Mouse (Mus musculus) erythroid progenitor cell, adult 5-6 weeks (primary cell): ENCODE results near the gene Eif4h. TPM values are rescaled to one million over a fixed set of nuclear protein-coding genes. Genes with fewer than 3 reads are reported as not detected.
"Not testable (repeated sequence)": the region's sequence is repeated elsewhere in the genome, so short reads cannot be mapped to it uniquely, and the experiment has no call there.

Source experiments
- ATAC-seq: replicated peaks from 2 replicates; pipeline ENCODE4 v1.8.0; 2016; ENCODE audit warnings: moderate number of reproducible peaks, mild to moderate bottlenecking, moderate TSS enrichment, inconsistent platforms; ENCODE audit not compliant: poor library complexity, low FRiP score, severe bottlenecking
- total RNA-seq, 2 experiments: library from RNA; stranded (forward) in 1 of 2; stranded (reverse) in 1 of 2; fragments of 150-400 nt in 1 of 2; fragments of 186-747, 209-891 nt in 1 of 2; gene quantifications; 2 replicates each; pipeline versions ENCODE4 v1.2.3 to v1.2.4; 2015 to 2017; ENCODE audit warnings: low replicate concordance in 2 of 2

Eif4h gene
- total RNA-seq, 2 experiments from 2014 or later: 150 to 157 TPM

- no peak for ATAC-seq
These were observed 12.7 kb upstream of the Eif4h start for GRCm38 (mm10) chr5:134652015-134652414.

GRCm38 (mm10) chr5:134650926-134651325 is 11.6 kb upstream of the Eif4h start:
- ATAC-seq: peak; percentile 77

GRCm38 (mm10) chr5:134648976-134649375 is 9.7 kb upstream of the Eif4h start:
- ATAC-seq: not testable (repeated sequence)

- no peak for ATAC-seq
These were observed 8.1 kb upstream of the Eif4h start for GRCm38 (mm10) chr5:134647394-134647793.

GRCm38 (mm10) chr5:134646461-134646860 is 7.2 kb upstream of the Eif4h start:
- no peak for ATAC-seq

- no peak for ATAC-seq
These were observed 5.4 kb upstream of the Eif4h start for GRCm38 (mm10) chr5:134644643-134645118.

GRCm38 (mm10) chr5:134644121-134644520 is 4.8 kb upstream of the Eif4h start:
- ATAC-seq: no peak

GRCm38 (mm10) chr5:134640371-134640770 is 1.1 kb upstream of the Eif4h start:
- no peak for ATAC-seq

- ATAC-seq: peak; percentile 37
These were observed 625 bp downstream of the Eif4h start for GRCm38 (mm10) chr5:134638461-134639268.

- no peak for ATAC-seq
These were observed 1.4 kb downstream of the Eif4h start for GRCm38 (mm10) chr5:134637820-134638367.

GRCm38 (mm10) chr5:134632841-134633240 is 6.4 kb downstream of the Eif4h start:
- ATAC-seq: no peak

- no peak for ATAC-seq
These were observed 8.5 kb downstream of the Eif4h start for GRCm38 (mm10) chr5:134630835-134631234.

GRCm38 (mm10) chr5:134629508-134629907 is 9.8 kb downstream of the Eif4h start:
- no peak for ATAC-seq

GRCm38 (mm10) chr5:134622069-134622468 is 17.2 kb downstream of the Eif4h start:
- no peak for ATAC-seq

- ATAC-seq: no peak
These were observed 18.1 kb downstream of the Eif4h start for GRCm38 (mm10) chr5:134621099-134621640.

GRCm38 (mm10) chr5:134620457-134620856 is 18.8 kb downstream of the Eif4h start:
- ATAC-seq: no peak

GRCm38 (mm10) chr5:134617071-134617470 is 22.2 kb downstream of the Eif4h start:
- peak; percentile 70 for ATAC-seq

GRCm38 (mm10) chr5:134615780-134616179 is 23.5 kb downstream of the Eif4h start:
- ATAC-seq: no peak

GRCm38 (mm10) chr5:134615380-134615779 is 23.9 kb downstream of the Eif4h start:
- no peak for ATAC-seq

- no peak for ATAC-seq
These were observed 24.5 kb downstream of the Eif4h start, which contains the start of gene Lat2 for GRCm38 (mm10) chr5:134614802-134615201. Lat2 (minus strand) TSS chr5:134615025.

GRCm38 (mm10) chr5:134614296-134614695 is 25.0 kb downstream of the Eif4h start:
- ATAC-seq: no peak
